Mouse (Mus musculus) E14TG2a.4 (cell line): ENCODE measurements around the gene Zfp106.

Experiments
- CTCF ChIP-seq: conservative IDR thresholded peaks from 2 replicates; pipeline ENCODE4 v1.5.1; 2014; ENCODE audit warnings: low read length
- NANOG ChIP-seq: IDR thresholded peaks from 2 replicates; pipeline ENCODE4 v1.6.1; 2014; ENCODE audit warnings: borderline replicate concordance, low read length, mixed read lengths
- POU5F1 ChIP-seq: IDR thresholded peaks from 2 replicates; pipeline ENCODE4 v1.6.1; 2014; ENCODE audit warnings: low read length, borderline replicate concordance

- TF ChIP-seq CTCF (no peak), NANOG (no peak), POU5F1 (no peak)
Observed at GRCm38 (mm10) chr2:120464091-120464490, 99.6 kb downstream of the Zfp106 start.
